Mouse (Mus musculus) myocyte (in vitro differentiated cells): ENCODE results near the gene Mov10.

Source experiments
- E2F4 ChIP-seq: IDR thresholded peaks from one replicate; pipeline ENCODE4 v1.6.1; 2011; ENCODE audit warnings: mild to moderate bottlenecking, control low read depth, moderate library complexity; ENCODE audit not compliant: insufficient read depth
- POLR2A ChIP-seq: IDR thresholded peaks from one replicate; pipeline ENCODE4 v1.6.1; 2011; ENCODE audit warnings: low read depth, mild to moderate bottlenecking, control low read depth, moderate library complexity; ENCODE audit not compliant: insufficient read length
- POLR2AphosphoS2 ChIP-seq: IDR thresholded peaks from one replicate; pipeline ENCODE4 v1.6.1; 2011; ENCODE audit warnings: low read depth, control low read depth; ENCODE audit not compliant: insufficient read length
- REST ChIP-seq: IDR thresholded peaks from one replicate; pipeline ENCODE4 v1.6.1; 2011; ENCODE audit warnings: mild to moderate bottlenecking, control low read depth, moderate library complexity; ENCODE audit not compliant: insufficient read depth, insufficient read length
- USF1 ChIP-seq: IDR thresholded peaks from one replicate; pipeline ENCODE4 v1.6.1; 2011; ENCODE audit warnings: low read depth, mild to moderate bottlenecking, control low read depth, moderate library complexity

DNA sequence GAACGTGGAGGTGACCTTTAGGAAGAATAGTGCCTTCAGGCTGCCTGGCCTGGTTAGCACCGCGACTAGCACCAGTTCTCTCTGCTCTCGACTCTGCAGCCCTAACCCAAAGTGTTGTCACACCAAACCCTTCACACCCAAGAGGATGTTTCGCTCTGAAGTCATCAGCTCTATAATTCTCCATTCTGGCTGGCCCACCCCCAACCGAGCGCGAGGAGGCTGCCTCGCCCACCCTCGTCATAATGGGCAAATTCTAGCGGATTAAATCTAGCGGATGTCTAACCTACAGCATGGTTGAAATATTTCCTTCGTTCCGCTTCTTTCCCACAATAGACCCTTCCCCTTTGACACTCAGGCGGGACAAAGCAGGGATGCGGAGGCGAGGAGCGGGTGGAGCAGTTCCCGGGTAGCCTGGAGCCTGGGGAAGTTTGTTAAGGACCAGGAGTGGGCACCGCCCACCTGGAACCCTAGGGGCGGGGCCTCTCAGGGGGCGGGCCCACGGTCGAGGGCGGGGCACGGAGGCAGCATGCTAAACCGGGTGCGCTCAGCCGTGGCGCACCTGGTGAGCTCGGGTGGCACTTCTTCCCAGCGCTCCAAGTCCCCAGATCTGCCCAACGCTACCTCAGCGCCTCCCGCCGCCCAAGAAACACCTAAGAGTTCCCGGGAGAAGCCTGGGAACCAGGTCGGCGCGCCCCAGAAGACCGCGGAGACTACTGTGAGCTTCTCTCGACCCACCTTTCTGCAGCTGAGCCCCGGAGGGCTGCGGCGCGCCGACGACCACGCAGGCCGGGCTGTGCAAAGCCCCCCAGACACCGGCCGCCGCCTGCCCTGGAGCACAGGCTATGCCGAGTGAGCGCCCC lies 37.6 kb downstream of the Mov10 start, which contains the start of gene Ppm1j:
- TF ChIP-seq REST (no peak), USF1 (no peak), POLR2A (no peak), E2F4 (no peak), POLR2AphosphoS2 (no peak)
